Mouse (Mus musculus): ENCODE measurements around the gene Traf1. TPM values are rescaled to one million over a fixed set of nuclear protein-coding genes. Genes with fewer than 3 reads are reported as not detected.

Gene Traf1
- polyA plus RNA-seq (2017; shearing (Covaris generic)): 100 to 1,000 TPM; 300 to 441 TPM

GRCm38 (mm10) chr2:34961481-34962036 lies at the start of gene Traf1:
Gene Traf1, minus strand, starts transcription at chr2:34961772.
- ATAC-seq: peak; percentile 7

DNA sequence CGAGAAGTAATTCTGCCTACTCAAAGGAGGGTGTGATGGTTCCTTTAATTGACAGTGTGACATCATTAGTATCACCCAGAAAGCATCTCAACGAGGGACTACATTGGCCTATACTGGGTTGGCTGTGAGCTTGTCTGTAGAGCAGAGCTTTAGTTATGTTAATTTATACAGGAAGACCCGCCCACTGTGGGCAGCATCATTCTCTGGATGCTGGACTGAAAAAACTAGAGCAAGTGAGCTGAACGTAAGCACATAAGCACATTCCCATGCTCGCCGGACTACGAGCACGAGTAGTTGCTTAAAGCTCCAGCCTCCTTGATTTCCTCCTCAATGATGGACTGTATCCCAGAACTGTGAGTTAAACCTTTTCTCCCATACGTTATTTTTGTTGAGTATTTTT lies 37.4 kb upstream of the Traf1 start:
- ATAC-seq: no peak

DNA sequence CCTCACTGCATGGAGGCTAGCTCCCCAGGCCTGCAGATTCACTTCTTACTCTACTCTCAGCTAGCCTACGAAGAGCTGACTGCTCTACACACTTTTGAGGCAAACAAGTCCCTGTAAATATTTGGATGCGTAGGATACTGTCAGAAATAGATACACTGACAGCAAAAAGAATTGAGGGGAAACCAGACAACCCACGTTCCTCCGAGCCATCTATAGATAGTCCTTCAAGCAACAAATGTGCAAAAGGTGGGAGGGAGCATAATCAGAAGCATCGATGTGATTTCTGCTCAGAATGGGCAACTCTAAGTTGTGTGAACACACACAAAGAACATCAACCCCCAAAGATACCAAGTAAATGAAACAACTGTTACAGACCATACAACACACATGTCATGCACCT lies 34.9 kb upstream of the Traf1 start:
- no peak for ATAC-seq

DNA sequence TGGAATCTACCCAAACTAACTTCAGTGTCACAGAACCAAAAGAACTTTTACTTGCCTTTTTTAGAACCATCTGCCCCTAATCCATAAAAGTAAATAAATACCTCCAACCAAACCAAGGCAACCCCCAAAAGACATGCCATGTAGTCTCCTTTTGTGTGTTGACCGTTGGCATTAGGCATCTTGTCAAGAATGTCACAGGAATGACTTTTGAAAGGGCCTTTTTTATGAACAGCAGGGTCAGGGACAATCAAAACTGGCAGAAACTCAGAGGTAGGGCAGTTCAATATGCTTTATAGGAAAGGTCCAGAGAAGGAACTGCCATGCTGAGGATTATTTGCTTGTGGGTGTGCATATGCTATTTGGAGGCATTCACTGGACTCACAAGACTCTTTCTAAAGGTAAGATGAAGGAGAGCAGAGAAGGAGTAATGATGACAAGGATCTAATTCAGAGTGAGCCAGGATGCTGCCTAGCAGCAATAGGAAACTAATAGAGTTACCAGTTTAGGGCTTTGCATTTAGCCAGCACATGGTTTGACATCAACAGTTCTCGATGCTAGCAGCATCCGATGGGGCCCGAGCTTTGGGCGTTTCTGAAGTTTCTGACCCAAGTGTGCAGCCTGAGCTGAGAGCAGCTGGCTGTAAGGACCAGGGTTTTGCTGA lies 32.3 kb upstream of the Traf1 start:
- no peak for ATAC-seq

GRCm38 (mm10) chr2:34992729-34993695 lies 31.4 kb upstream of the Traf1 start:
- ATAC-seq: no peak

DNA sequence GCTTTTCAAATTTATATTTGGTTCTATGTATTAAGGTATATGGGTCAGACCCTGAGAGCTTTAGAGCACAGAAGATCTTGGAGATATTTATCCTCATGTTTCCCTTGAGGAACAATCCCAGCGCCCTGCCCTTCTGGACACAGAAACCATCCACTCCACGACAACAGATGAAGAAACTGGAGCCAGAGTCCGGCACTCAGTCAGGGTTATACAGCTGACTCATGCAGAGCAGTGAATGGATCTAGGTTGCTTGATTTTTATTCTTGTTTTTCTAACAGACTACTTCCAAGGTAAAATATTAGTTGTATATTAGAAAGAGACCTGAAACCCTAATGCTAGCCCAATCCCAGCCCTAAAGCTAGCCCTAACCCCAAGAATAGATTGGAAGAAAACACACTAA lies 30.4 kb upstream of the Traf1 start:
- ATAC-seq: no peak

- no peak for ATAC-seq
Observed at GRCm38 (mm10) chr2:34989749-34990148, 28.2 kb upstream of the Traf1 start.

DNA sequence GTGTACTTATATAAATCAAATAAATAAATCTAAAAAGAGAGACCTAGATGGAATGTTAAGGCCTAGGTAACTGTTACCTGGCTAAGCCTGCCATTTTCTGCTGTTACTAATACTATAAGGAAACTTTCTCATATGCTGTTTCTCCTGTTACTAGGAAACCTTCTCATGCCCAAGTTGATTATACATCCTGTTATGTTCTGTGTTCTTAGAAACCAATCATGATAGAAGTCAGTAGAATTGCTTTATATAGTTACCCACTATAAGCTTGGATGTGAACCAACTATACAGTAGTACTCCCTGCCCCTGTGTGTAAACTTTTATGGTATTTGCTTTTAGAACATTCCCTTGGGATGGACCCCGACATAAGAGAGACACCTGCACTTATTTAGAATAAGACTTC lies 26.0 kb upstream of the Traf1 start:
- ATAC-seq: peak; percentile 83

DNA sequence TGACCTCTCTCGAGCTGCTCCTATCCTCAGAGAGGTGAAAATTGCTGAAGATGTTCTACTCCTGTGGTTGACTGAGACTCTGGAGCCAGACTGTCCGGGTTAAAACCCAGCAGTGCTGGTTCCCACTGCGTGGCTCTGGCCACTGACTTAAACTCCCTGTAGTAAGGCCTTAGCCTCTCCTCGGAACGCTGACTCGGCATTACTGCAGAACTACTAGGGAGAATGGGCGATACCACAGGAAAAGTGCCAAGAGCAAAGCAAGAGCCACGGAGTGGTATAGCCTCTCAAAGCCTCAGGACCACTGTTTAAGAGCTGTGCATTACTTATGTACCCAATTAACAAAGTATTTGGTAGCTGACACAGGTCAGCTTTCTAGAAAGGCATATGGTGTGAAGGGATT lies 23.3 kb upstream of the Traf1 start:
- no peak for ATAC-seq

DNA sequence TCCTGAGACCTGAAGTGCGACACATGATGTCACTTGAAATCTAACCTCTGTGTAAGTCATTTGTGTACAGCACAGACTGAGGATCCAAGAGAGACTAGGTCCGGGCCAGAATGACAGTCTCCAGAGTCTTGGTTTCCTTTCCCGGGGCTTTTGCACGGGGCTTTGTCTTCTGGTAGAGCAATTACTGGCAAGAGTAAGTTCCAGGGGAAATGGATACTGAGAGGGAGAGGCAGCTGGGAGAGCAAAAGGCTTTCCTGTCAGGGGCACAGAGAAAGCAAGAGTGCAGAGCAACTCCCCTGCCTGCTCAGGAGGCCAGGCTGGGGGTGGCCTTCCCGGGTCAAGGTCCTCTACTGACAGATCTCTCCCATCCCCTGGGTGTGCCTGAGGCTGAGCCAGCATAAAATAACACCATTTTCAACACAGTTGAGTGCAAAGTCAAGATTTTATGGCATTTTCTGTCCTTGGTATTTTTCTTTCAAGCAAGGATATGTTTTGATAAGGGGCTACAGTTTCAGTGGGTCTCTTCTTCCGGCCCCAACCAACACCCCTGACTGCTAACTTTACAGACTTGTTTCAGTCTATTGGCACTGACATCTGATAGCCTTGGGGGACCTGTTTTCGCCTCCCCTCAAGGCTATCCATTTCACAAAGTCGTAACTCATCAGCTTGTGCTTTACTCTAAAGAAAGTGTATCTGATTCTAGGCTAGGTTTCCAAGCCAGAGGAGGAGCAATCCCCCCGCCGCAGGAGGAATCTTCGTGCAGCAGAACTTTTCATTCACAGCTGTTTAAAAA lies 21.5 kb upstream of the Traf1 start:
- no peak for ATAC-seq

- no peak for ATAC-seq
Observed at GRCm38 (mm10) chr2:34982096-34982724, 20.6 kb upstream of the Traf1 start.

- ATAC-seq: no peak
Observed at GRCm38 (mm10) chr2:34979459-34980011, 18.0 kb upstream of the Traf1 start.

GRCm38 (mm10) chr2:34978226-34978625 lies 16.7 kb upstream of the Traf1 start:
- no peak for ATAC-seq

- ATAC-seq: peak; percentile 72
Observed at GRCm38 (mm10) chr2:34976945-34977658, 15.5 kb upstream of the Traf1 start.

- ATAC-seq: peak; percentile 68
Observed at GRCm38 (mm10) chr2:34976447-34976846, 14.9 kb upstream of the Traf1 start.

- no peak for ATAC-seq
Observed at GRCm38 (mm10) chr2:34973087-34973486, 11.5 kb upstream of the Traf1 start.

DNA sequence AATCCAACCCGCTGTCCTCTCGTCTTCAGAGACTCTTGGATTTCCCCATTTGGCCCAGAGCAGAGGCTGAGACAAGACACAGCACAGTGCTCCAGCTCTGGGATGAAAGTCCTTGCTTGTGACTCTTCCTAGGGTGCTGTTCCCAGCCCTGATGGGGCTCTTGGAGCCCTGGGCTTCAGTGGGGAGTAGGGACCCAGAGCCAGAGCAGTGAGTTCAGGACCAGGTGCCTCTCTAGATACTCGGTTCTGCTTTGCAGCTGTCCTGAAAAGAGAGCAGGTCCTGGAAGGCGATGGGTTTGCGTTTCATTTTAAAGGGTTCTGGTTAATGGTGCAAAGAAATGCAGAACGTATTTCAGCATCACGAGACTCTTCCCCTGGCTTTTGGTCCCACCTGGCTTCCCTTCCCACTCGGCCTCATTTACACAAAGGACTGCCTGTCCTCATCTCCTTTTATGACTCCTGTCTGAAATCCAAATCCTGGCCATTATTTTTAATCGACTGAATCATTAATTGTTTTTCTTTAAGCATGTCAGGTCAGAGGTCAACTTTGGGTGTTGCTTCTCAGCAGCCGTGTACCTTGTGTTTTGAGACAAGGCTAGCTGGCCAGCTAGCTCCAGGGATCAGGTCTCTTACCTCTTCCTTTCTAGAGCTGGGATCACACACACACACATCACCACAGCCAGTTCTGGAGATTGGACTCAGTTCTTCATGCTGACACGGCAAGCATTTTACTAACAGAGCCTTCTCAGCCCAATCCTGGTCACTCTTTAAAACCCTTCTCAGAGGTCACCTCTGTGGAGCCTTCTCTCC lies 9.7 kb upstream of the Traf1 start:
- no peak for ATAC-seq

DNA sequence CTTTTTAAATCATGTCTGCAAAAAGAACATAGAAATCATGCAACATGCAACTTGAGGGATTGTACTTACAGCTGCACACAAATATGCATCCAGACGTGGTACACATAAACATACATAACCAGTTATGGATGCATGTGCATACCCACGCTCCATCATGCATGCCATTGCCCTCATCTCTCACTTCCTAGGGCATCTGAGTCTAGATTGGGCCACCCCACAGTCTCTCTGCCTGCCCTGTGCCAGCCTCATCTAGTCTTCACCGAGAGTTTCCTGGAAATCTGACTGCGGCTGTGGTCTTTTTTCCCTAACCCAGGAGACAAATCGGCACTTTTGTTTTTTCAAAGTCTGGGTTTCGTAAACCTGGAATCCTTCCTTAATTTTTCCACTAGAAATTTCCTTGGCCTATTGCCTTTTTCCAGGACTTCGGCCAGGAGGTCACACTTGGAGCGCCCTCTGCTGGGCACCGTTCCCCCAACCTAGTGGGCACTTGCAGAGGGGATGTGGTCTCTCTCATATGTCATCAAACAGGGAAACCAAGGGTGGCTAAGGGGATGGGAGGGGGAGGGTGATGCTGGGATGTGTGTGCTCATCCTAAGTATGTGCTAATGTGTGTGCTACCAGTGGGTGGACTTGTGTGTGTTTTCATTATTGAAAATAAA lies 8.6 kb upstream of the Traf1 start:
- peak; percentile 79 for ATAC-seq

DNA sequence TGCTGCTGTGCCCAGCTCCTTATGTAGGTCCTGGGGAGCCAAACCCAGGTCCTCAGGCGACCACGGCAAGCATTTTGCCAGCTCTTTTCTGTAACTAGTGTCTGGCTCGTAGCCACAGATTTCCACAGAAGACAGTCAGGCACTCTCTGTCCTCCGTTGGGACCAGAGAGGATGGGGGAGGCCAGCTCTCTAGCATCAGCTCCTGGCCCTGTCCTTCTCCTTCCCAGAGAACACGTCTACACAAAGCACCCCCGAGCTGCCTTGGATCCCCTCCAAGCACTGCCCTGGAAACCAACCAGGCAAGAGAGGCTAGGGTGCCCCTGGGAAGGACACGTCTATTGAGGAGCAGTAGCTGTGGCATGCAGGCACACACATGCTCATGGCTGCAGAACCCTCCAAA lies 7.6 kb upstream of the Traf1 start:
- ATAC-seq: no peak

Measured in CD4-positive, CD25-positive, alpha-beta regulatory T cell, adult 4 months (primary cell).